Mouse (Mus musculus): ENCODE results near the gene Morc4.

- TF ChIP-seq CHD2 (IDR thresholded peaks at IDR 0.05; ENCODE audit: low read length), result no peak
- no peak for TF ChIP-seq NRF1 (IDR thresholded peaks at IDR 0.05; ENCODE audit: low read depth, low read length)
- no peak for TF ChIP-seq MAX (IDR thresholded peaks at IDR 0.05; ENCODE audit: low read length)
- TF ChIP-seq CTCF (conservative IDR thresholded peaks at IDR 0.05 in 1 of 2, IDR thresholded peaks at IDR 0.05 in 1 of 2; ENCODE audit: low read depth in 2 of 2, low read length in 2 of 2), result no peak
- TF ChIP-seq RCOR1 (conservative IDR thresholded peaks at IDR 0.05; ENCODE audit: low read depth, low read length), result no peak
Observed at GRCm38 (mm10) chrX:139785764-139786163, 85.7 kb downstream of the Morc4 start.
